Mouse (Mus musculus) brain, embryonic 14.5 days (tissue): ENCODE data around the gene Eif2ak4. TPM values are rescaled to one million over a fixed set of nuclear protein-coding genes. Genes with fewer than 3 reads are reported as not detected.

ENCODE experiments used
- DNase-seq: peaks from one replicate; pipeline ENCODE4 v3.0.0-alpha.2; 2011; ENCODE audit warnings: low read depth
- CTCF ChIP-seq: fragments of 200-500 bp; IDR thresholded peaks from 2 replicates; pipeline ENCODE4 v1.5.1; 2012; ENCODE audit warnings: inconsistent platforms, mild to moderate bottlenecking, moderate library complexity, borderline replicate concordance; ENCODE audit not compliant: insufficient read depth, insufficient read length; ENCODE audit errors: extremely low read depth
- POLR2A ChIP-seq: fragments of 200-500 bp; IDR thresholded peaks from 2 replicates; pipeline ENCODE4 v1.6.1; 2012; ENCODE audit warnings: mild to moderate bottlenecking, inconsistent platforms, borderline replicate concordance; ENCODE audit not compliant: poor library complexity, insufficient read depth, insufficient read length, severe bottlenecking; ENCODE audit errors: extremely low read depth
- polyA plus RNA-seq: library from polyadenylated mRNA; depleted of rRNA; stranded (reverse); fragments of >200 nt; gene quantifications from 2 replicates; pipeline ENCODE4 v1.2.3, GENCODE M21; 2012; rRNA removed

Gene Eif2ak4
- 18.5 and 19.1 TPM in 2 replicates for polyA plus RNA-seq

- DNase-seq: peak; percentile 99
- TF ChIP-seq POLR2A (peak; percentile 82), CTCF (no peak)
Observed at GRCm38 (mm10) chr2:118388341-118389335, at the start of gene Eif2ak4. TSS of gene Eif2ak4 (plus strand) at chr2:118388618.

DNA sequence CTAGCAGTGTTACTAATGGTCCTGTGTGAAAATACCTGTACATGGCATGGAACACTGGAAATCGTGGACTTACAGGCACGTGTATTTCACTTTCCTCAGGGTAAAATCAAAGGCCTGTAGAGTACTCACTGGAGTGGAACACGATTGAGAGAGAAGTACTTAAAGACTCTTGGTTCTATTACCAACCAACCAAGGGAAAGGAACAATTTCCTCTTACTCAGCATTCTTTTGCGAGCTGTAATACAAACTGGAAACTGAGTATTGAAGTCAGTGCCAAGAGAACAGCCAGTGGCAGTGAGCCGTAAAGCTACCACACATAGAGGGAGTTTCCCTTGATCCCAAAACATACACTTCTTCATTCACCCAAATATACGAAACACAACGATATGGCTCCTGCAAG, 47.1 kb upstream of the Eif2ak4 start:
- no peak for DNase-seq
- no peak for TF ChIP-seq POLR2A
- TF ChIP-seq CTCF: no peak

- DNase-seq: no peak
- TF ChIP-seq POLR2A (no peak), CTCF (no peak)
Observed at GRCm38 (mm10) chr2:118343897-118344296, 44.5 kb upstream of the Eif2ak4 start.

- peak; percentile 46 for DNase-seq
- no peak for TF ChIP-seq POLR2A
- TF ChIP-seq CTCF: no peak
Observed at GRCm38 (mm10) chr2:118345535-118345934, 42.9 kb upstream of the Eif2ak4 start.

DNA sequence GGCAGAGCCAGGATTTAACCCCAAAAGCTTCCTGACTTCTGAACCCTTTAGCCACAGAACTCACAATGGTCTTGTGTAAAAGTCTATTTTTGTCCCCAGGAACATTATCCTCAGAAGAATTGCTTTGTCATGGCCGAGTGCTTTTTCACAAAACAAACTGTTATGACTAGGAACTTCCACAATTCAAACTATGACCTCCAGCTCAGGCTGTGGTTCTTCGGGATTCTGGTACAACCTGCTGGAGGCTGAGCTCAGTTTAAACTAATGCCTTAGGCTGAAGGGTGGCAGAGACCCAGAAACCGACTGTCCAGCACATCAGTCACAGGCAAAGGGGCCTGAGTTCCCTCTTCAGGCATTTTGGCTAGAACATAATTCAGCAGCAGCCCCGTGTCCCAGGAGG, 34.9 kb upstream of the Eif2ak4 start:
- TF ChIP-seq POLR2A (no peak), CTCF (no peak)
- DNase-seq: no peak

DNA sequence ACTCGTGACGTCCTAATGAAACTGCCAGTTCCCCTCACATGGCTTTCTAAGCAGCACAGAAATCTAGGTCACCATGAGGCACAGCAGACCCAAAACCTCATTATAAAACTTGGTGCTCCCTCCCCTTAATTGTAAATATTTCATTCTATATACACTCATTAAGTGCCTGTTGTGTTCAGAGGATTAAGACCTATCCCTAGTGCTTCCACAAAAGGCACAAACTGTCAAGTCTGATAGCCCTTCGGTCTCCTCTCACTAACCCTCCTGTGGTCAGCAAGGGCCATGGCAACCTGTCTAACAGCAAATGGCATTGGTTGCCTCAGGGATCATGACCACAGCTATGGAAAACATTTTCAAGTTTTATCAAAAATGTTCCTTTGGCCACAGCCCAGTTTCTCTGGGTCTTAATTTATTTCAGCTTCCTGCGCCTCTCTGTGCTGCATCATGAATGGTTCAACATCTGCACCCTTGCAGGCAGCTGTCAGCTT, 34.5 kb upstream of the Eif2ak4 start:
- DNase-seq: no peak
- no peak for TF ChIP-seq POLR2A
- no peak for TF ChIP-seq CTCF

GRCm38 (mm10) chr2:118355138-118355719, 33.2 kb upstream of the Eif2ak4 start:
- DNase-seq: peak; percentile 59
- TF ChIP-seq CTCF: no peak

DNA sequence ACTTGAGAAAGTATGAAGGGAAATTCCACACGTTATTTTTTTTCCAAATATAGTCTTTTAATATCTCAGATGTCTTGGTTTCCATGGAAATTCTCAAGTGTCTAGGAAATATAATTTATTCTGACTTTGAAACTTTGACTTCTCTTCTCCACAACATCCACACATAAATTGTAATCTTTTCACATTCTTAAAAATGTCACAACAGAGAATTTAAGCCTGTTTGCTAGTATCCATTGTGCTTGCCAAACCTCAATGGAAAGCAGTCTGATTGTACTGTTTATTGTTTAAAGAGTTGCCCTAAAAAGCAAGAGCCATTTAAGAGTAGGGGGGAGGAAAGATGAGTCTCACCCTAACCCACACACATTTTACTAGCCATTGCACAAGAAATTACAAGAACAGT, 16.6 kb upstream of the Eif2ak4 start:
- TF ChIP-seq CTCF: no peak
- TF ChIP-seq POLR2A: no peak
- DNase-seq: no peak

DNA sequence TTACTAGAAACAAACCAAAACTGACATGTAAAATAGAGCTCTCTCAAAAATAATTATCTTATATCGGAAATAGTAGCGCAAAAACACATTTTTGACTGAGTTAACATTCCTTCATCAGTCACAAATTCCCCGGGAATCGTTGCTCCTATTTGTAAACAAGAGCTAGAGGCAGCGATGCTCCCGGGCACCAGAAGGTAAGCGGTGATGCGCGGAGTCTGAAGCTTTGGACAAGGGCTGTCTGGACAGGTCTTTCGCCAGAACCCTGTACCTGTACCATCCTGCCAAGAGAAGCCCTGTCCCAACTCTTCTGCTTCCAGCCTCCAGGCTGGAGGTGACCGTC, 15.9 kb upstream of the Eif2ak4 start:
- DNase-seq: no peak
- TF ChIP-seq POLR2A (no peak), CTCF (no peak)

DNA sequence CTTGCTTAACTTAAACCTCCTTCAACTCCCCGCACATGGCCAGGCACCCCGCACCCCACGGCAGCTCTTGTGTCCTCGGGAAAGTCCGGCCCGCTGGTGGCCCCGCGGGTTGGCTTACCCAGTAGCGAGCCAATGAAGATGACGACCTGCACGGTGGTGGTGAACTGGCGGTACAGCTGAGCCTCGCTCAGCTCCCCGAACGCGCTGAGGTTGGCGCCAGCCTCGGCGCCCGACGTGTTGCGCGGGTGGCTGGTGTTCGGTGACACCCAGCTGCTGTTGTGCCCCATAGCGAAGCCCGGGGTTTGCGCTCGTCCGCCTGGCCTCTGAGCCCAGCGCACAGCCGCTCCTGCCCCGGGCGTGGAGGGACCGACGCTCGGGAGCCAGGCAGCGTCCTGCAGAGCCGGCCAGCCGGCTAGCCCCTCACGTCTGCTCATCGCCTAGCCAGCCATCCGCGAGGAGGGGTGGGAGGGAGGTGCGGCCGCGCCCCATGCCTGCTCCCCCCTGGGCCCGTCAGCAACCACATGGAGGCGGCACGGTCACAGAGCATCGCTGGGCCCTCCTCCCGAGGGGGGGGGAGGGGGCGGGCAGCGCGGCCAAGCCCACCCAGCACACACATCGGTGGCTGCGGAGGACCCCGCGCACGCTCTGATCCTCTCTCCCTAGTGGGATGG, 15.4 kb upstream of the Eif2ak4 start, which contains the start of gene Gpr176:
Gene Gpr176, minus strand, starts transcription at position 519 of the 671 bp plus-strand sequence.
- DNase-seq: peak; percentile 71

More for the DNA sequence above, 15.4 kb upstream of the Eif2ak4 start, which contains the start of gene Gpr176:
- TF ChIP-seq CTCF: no peak
- TF ChIP-seq POLR2A: 0 out of 2 replicates have a peak, but pooled peaks have one; percentile 11
